Mouse (Mus musculus) lung, postnatal 0 days (tissue): Measurements from ENCODE around the gene Hnrnpul2. TPM values are rescaled to one million over a fixed set of nuclear protein-coding genes. Genes with fewer than 3 reads are reported as not detected.

Source experiments
- ATAC-seq: fragments of 200-750 bp; cut with Nextera tagmentation; 2 replicates; pipeline ENCODE4 v1.8.0; 2017; ENCODE audit warnings: moderate library complexity
- DNase-seq: peaks from one replicate; pipeline ENCODE4 v3.0.0-alpha.2; 2016; ENCODE audit warnings: low spot score
- H3K27ac ChIP-seq: fragments of 300-500 bp; sonication (generic); 2 replicates; pipeline ENCODE4 v1.5.1; 2014; ENCODE audit warnings: antibody characterized with exemption, mild to moderate bottlenecking, low read length, mixed read lengths
- H3K27me3 ChIP-seq: fragments of 300-500 bp; sonication (generic); replicated peaks from 2 replicates; pipeline ENCODE4 v1.6.1; 2014; ENCODE audit warnings: low read length, mixed read lengths; ENCODE audit not compliant: insufficient read depth
- H3K36me3 ChIP-seq: fragments of 300-500 bp; sonication (generic); 2 replicates; pipeline ENCODE4 v1.6.1; 2014; ENCODE audit warnings: low read length, mixed read lengths; ENCODE audit not compliant: insufficient read depth
- H3K4me1 ChIP-seq: fragments of 300-500 bp; sonication (generic); 2 replicates; pipeline ENCODE4 v1.6.1; 2014; ENCODE audit warnings: antibody characterized with exemption, low read depth, low read length, mixed read lengths; ENCODE audit not compliant: insufficient read depth
- H3K4me2 ChIP-seq: fragments of 300-500 bp; sonication (generic); replicated peaks from 2 replicates; pipeline ENCODE4 v1.6.1; 2014; ENCODE audit warnings: low read depth, mild to moderate bottlenecking, low read length, moderate library complexity, mixed read lengths
- H3K4me3 ChIP-seq: fragments of 300-500 bp; sonication (generic); 2 replicates; pipeline ENCODE4 v1.5.1; 2014; ENCODE audit warnings: low read depth, low read length
- H3K9ac ChIP-seq: fragments of 300-500 bp; sonication (generic); replicated peaks from 2 replicates; pipeline ENCODE4 v1.6.1; 2014; ENCODE audit warnings: low read depth, mild to moderate bottlenecking
- H3K9me3 ChIP-seq: fragments of 300-500 bp; sonication (generic); 2 replicates; pipeline ENCODE4 v1.6.1; 2016; ENCODE audit warnings: low read length, mixed read lengths
- CTCF ChIP-seq: IDR thresholded peaks from 2 replicates; pipeline ENCODE4 v1.5.1; 2016; ENCODE audit warnings: antibody characterized with exemption, mild to moderate bottlenecking
- EP300 ChIP-seq: IDR thresholded peaks from 2 replicates; pipeline ENCODE4 v1.6.1; 2016; ENCODE audit warnings: antibody characterized with exemption, mild to moderate bottlenecking, control low read depth
- WGBS: fragments of 180-500 bp; shearing (Covaris S2); extraction: QIAGEN DNeasy Blood & Tissue Kit; methylation state at CpG from one replicate; pipeline ENCODE4 v1.1.7; 2014; 5-methylcytosine and 5-hydroxymethylcytosine counted together
- polyA plus RNA-seq: library from polyadenylated mRNA; unstranded; fragments of >200 nt; fragmentation: Nextera tagmentation; extraction: Ambion mirVana; gene quantifications from 2 replicates; pipeline ENCODE4 v1.2.1, GENCODE M21; 2015

Hnrnpul2 gene
- polyA plus RNA-seq, 1 experiment from 2014 or later, result 4.3 TPM

DNA sequence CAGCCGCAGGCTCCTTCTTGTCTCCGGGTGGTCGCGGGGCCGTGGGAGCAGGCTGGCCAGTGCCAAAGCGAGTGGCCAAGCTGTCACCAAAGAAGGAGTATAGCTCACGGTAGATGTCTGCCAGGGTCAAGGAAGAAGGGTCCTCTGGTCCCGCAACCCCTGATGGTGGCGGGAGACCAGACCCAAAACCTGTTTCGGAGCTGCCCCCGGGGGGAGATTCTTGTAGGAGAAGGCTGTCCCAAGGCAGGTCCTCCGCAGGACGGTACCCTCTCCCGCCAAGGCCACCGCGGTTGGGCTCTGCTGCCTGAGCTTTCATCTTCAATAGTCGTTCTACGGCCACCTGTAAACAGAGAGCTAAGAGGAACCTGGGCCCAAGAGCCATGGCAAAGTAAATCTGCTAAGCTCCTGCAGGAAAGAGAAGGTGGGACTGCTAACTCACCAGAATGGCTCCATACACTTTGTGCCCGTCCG, 44.8 kb upstream of the Hnrnpul2 start:
- peaks cover 20% of the 10 kb centered on the region; the same call in 1 of the 2 replicates for H3K4me1 ChIP-seq
- DNase-seq (no peak), ATAC-seq (no peak)
- H3K27me3 ChIP-seq, result no peaks in the 10 kb centered on the region
- TF ChIP-seq EP300 (no peak), CTCF (no peak)
- H3K4me2 ChIP-seq, result peak overlapping the region; percentile 96
- 2% methylated on average over 20 of the region's 20 CpGs for WGBS
- H3K9me3 ChIP-seq, result no peaks in the 10 kb centered on the region
- H3K9ac ChIP-seq, result peak overlapping the region; percentile 85
- no peaks in the 10 kb centered on the region for H3K36me3 ChIP-seq
- peak overlapping the region; percentile 85 for H3K4me3 ChIP-seq
- H3K27ac ChIP-seq, result peak overlapping the region; percentile 97

DNA sequence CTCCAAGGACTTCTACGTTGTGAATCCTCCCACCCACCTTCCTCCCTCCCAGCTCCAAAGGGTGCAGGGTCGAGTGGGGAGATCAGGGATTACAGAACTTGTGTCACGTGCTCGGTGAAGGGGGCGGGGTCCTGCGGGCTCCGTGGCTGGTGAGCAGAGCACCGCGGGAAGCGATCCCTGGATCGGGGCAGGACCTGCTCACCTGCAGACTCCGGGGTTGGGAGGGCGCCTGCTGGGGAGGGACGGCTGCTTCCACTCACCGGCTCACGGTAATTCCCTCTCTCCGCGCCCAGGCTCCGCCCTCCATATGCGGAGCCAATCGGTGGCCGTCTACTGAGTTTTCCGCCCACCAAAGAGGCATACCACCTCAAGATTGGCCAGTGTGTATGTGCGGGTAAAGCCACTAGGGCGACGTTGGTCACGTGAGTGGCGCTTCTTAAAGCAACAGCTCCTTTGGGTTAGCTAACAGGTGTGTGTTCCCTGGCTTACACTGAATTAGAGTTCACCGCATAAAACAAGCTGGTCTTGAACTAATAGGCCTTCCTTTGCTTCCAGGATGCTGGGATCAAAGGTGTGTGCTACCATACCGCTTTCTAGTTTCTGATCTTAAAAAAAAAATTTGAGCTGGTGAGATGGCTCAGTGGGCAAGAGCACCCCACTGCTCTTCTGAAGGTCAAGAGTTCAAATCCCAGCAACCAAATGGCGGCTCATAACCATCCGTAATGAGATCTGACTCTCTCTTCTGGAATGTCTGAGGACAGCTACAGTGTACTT, 33.6 kb upstream of the Hnrnpul2 start, which contains the start of gene Taf6l:
Taf6l (minus strand) TSS at position 410 of the 774 bp plus-strand sequence.
- Histone ChIP-seq H3K36me3 (peaks cover 9% of the 10 kb centered on the region), H3K4me2 (peak within 1 kb of the TSS; percentile 66), H3K4me3 (peak within 1 kb of the TSS; percentile 67), H3K27me3 (no peaks in the 10 kb centered on the region), H3K9me3 (no peaks in the 10 kb centered on the region), H3K27ac (peak within 1 kb of the TSS; percentile 59; the same call in 1 of the 2 replicates), H3K4me1 (no peaks in the 10 kb centered on the region), H3K9ac (peak within 1 kb of the TSS; percentile 59)
- peak; percentile 99 for ATAC-seq
- peak; percentile 98 for DNase-seq
- under 1% methylated on average over 32 of the region's 32 CpGs for WGBS
- TF ChIP-seq EP300, result no peak
- TF ChIP-seq CTCF, result peak; percentile 58

DNA sequence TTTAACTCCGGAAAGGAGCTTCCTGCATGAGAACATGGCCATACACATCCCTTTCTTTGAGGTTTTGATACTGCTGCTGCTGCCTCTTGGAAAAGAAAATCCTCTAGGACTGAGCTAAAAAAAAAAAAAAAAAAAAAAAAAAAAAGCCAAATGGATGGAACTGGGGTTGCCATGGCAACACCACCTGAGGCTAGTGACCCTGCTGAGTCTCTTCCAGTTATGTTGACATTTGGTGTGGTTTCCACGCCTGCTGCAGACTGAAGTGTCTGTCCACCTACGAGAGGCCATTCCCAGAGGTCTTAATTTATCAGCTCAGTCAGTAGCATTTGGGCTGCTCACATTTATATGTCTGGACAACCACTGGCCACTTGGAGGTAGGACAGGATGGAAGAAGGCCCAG, 31.3 kb upstream of the Hnrnpul2 start:
- H3K36me3 ChIP-seq, result peaks cover 3% of the 10 kb centered on the region; the same call in 1 of the 2 replicates
- 30% methylated on average over 3 of the region's 3 CpGs for WGBS
- H3K27me3 ChIP-seq, result no peaks in the 10 kb centered on the region
- no peak overlapping the region for H3K4me2 ChIP-seq
- no peak overlapping the region for H3K4me3 ChIP-seq
- ATAC-seq (no peak), DNase-seq (peak; percentile 42)
- no peak for TF ChIP-seq CTCF
- no peak for TF ChIP-seq EP300
- H3K9ac ChIP-seq, result no peak overlapping the region
- H3K9me3 ChIP-seq, result no peaks in the 10 kb centered on the region
- H3K4me1 ChIP-seq, result no peaks in the 10 kb centered on the region
- no peak overlapping the region for H3K27ac ChIP-seq

DNA sequence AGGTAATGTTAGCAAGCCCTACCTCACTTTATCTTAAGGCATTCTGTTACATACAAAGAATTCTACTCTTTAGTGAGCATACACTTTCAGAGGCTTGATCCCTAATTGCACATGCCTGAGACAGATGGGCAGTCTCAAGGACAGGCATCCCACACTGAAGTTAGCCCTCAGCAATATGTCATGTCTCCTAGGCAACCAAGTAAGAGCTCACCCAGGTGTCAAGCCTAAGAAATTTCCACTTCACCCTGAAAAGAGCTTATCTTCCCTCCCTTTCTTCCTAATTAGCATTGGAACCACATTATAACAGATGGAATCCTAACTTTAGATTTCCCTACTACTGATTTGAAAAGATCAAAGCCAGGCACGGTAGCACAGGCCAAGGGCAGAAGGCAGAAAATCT, 30.6 kb upstream of the Hnrnpul2 start:
- TF ChIP-seq EP300 (no peak), CTCF (no peak)
- H3K4me1 ChIP-seq, result no peaks in the 10 kb centered on the region
- peaks cover 6% of the 10 kb centered on the region; the same call in 1 of the 2 replicates for H3K36me3 ChIP-seq
- DNase-seq (no peak), ATAC-seq (no peak)
- H3K27ac ChIP-seq, result no peak overlapping the region
- H3K9ac ChIP-seq, result no peak overlapping the region
- H3K4me2 ChIP-seq, result no peak overlapping the region
- no peaks in the 10 kb centered on the region for H3K9me3 ChIP-seq
- H3K4me3 ChIP-seq, result no peak overlapping the region
- 43% methylated on average over 1 of the region's 1 CpGs for WGBS
- no peaks in the 10 kb centered on the region for H3K27me3 ChIP-seq

DNA sequence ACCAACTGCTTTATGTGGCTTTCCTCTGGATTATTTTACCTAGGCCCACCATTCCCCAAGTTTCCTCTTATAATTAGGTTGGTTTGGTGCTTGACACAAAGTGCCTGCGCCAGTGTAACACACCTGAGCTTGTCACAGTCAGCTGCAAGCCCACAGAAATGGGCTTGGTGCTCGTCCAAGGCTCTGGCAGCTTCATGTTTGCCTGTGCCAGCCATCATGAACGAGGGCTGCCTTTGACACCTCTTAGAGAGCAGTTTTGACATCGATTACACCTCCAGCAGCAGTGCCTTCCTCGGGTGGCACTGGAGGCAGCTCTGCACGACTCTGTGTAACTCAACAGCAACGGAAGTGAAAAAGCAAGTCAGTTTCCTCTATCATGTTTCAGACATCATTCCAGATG, 29.6 kb upstream of the Hnrnpul2 start:
- no peaks in the 10 kb centered on the region for H3K4me1 ChIP-seq
- H3K27me3 ChIP-seq, result no peaks in the 10 kb centered on the region
- no peak overlapping the region for H3K9ac ChIP-seq
- DNase-seq (no peak), ATAC-seq (no peak)
- H3K4me3 ChIP-seq, result no peak overlapping the region
- 72% methylated on average over 7 of the region's 7 CpGs for WGBS
- H3K4me2 ChIP-seq, result no peak overlapping the region
- H3K9me3 ChIP-seq, result no peaks in the 10 kb centered on the region
- TF ChIP-seq EP300, result no peak
- no peak for TF ChIP-seq CTCF
- H3K36me3 ChIP-seq, result peaks cover 12% of the 10 kb centered on the region
- no peak overlapping the region for H3K27ac ChIP-seq

DNA sequence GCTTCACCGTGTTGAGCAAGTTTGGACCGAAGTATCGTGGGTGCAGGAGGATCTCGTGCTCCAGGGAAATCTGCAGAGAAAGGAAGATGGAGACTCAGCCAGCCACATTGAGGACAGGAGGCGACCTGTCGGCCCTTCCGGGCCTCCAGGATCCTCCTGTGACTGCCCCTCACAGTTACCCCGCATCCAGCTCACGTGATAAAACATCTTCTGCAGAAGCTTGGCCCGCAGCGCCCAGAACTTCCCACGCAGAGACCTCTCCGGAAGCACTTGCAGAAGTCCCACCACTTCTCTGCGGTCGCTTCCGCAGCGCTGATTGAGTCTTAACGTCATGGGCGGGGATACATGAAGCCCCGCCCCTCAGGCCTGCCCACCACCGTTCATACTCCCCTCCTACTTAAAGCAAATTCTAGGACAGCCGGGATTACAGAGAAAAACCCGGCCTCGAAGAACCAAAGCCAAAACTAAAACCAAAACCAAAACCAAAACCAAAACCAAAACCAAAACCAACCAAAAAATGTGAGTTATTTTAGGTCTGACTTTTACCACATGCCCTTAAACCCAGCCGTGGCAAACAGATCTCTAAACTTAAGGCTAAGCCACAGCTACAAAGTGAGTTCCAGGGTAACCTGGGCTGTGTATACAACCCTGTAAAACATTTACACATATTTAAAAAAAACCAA, 21.4 kb upstream of the Hnrnpul2 start, which contains the start of gene Polr2g:
Polr2g (minus strand) TSS at position 314 of the 683 bp plus-strand sequence.
- DNase-seq, result peak; percentile 98
- H3K4me2 ChIP-seq, result peak within 1 kb of the TSS; percentile 86
- H3K9me3 ChIP-seq, result no peaks in the 10 kb centered on the region
- peak within 1 kb of the TSS; percentile 74 for H3K27ac ChIP-seq
- WGBS, result under 1% methylated on average over 25 of the region's 25 CpGs
- H3K27me3 ChIP-seq, result no peaks in the 10 kb centered on the region
- peak within 1 kb of the TSS; percentile 75 for H3K9ac ChIP-seq
- TF ChIP-seq EP300 (no peak), CTCF (no peak)
- peaks cover 11% of the 10 kb centered on the region for H3K36me3 ChIP-seq
- ATAC-seq, result peak; percentile 74
- H3K4me3 ChIP-seq, result peak within 1 kb of the TSS; percentile 67
- H3K4me1 ChIP-seq, result peaks cover 10% of the 10 kb centered on the region
